Mouse (Mus musculus) lung, adult 2 months (tissue): ENCODE measurements around the gene Slc7a7. TPM values are rescaled to one million over a fixed set of nuclear protein-coding genes. Genes with fewer than 3 reads are reported as not detected.

ENCODE experiments used
- DNase-seq: peaks from one replicate; pipeline ENCODE4 v3.0.0; 2022
- H3K4me1 ChIP-seq: fragments of 200-500 bp; 2 replicates; pipeline ENCODE4 v1.6.1; 2011; ENCODE audit warnings: low read length; ENCODE audit not compliant: control insufficient read depth, insufficient read depth
- H3K4me3 ChIP-seq: fragments of 200-500 bp; replicated peaks from 2 replicates; pipeline ENCODE3; 2011; ENCODE audit warnings: low read depth, mild to moderate bottlenecking, control low read depth, low read length; ENCODE audit errors: extremely low read depth
- CTCF ChIP-seq: fragments of 200-500 bp; IDR thresholded peaks from 2 replicates; pipeline ENCODE4 v1.5.1; 2011; ENCODE audit warnings: mild to moderate bottlenecking, low read length, control low read depth; ENCODE audit not compliant: insufficient read depth
- POLR2A ChIP-seq: fragments of 200-500 bp; IDR thresholded peaks from 2 replicates; pipeline ENCODE4 v1.6.1; 2011; ENCODE audit warnings: low read depth, mild to moderate bottlenecking, control low read depth, low read length, borderline replicate concordance; ENCODE audit errors: extremely low read depth
- WGBS: fragments of 180-500 bp; shearing (Covaris S2); methylation state at CpG from one replicate; pipeline ENCODE4 v1.1.7; 2018; 5-methylcytosine and 5-hydroxymethylcytosine counted together
- polyA plus RNA-seq: library from polyadenylated mRNA; depleted of rRNA; stranded (reverse); fragments of >200 nt; gene quantifications from 2 replicates; pipeline ENCODE4 v1.2.3, GENCODE M21; 2012; rRNA removed

Slc7a7 gene
- polyA plus RNA-seq = 23.1 and 29.2 TPM in 2 replicates

DNA sequence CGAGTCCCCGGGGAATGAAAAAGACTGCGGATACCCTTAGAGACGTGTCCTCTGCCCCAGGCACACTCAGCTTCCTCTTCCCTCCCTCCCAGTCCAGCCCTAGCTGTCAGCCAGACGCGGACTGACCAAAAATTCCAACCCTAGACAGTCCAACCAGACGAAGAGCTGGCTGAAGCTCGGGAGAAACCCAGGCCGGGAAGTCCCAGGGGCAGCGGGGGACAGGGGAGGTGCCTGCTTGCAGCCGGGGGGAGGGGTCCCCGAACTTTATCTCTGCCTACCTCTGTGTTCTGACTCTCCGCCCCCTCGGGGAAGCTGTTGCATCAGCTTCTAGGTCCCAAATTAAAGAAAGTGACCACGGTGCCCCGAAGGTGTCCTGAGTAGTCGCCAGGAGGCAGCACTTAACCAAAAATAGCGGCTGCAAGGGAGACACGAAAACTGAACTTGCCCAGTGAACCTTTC lies at the start of gene Slc7a7:
Gene Slc7a7, minus strand, starts transcription at position 158 of the 459 bp plus-strand sequence.
- WGBS = 32% methylated on average over 19 of the region's 19 CpGs
- TF ChIP-seq POLR2A (no peak), CTCF (peak; percentile 43)
- DNase-seq = peak; percentile 39
- Histone ChIP-seq H3K4me1 (peaks cover 10% of the 10 kb centered on the region; the same call in 1 of the 2 replicates), H3K4me3 (no peak within 1 kb of the TSS)

DNA sequence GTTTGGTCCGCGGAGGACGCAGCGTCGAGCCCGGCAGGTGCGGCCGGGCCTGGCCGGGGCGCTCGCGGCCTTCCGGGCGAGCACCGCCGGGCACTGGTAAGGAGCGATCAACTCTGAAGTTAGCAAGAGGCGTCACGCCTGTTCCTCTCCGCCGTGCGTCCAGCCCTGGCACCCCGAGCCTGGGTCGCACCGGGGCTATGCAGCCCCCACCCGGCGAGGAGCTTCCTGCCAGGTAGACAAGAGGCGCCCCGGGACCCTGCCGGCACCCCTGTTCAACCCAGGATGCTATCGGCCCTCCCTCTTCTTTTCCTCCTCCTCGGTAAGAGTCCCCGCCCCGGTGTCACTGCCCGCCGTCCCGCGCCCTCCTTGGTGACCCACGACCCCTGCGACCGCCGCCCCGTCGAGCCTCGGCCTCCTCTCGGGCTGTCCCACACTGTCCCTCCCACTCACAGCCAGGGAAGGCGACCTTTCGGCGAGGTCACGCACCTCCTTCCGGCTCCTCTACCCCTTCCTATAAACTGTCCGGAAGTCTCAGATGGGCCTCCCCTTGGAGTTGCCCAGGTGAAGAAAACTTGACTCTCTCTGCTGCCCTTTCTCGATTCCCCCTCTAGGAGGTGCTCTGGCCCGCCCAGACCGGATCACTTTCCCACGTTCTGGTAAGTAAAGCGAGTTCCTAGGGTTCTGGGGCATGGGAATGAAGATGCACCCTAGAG lies 46.9 kb upstream of the Slc7a7 start:
- peak; percentile 78 for DNase-seq

DNA sequence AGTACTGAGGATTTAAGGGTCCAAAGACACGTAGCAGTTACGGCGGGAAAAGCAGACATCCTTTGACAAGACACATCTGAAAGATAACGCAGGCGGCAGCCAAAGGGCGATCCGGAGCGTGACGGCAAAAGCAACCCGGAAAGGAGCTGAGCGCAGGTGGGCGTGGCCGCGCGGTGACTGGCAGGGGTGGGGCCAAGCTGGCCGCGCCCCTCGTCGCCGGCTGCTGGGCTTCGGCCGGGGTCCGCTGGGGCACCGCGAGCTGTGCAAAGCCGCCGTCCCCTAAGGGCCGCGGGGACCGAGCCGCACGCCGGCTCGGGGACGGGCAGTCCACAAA lies 46.3 kb upstream of the Slc7a7 start, which contains the start of gene Lrp10:
Gene Lrp10, plus strand, starts transcription at position 179 of the 334 bp plus-strand sequence.
- Histone ChIP-seq H3K4me1 (peaks cover 4% of the 10 kb centered on the region), H3K4me3 (peak within 1 kb of the TSS; percentile 90)
- WGBS = under 1% methylated on average over 35 of the region's 35 CpGs
- peak; percentile 92 for DNase-seq
- no peak for TF ChIP-seq CTCF
- TF ChIP-seq POLR2A = peak; percentile 69; the same call in 1 of the 2 replicates

More for the DNA sequence above, 46.9 kb upstream of the Slc7a7 start:
- Histone ChIP-seq H3K4me1 (peaks cover 4% of the 10 kb centered on the region), H3K4me3 (peak overlapping the region; percentile 90)
- under 1% methylated on average over 53 of the region's 57 CpGs for WGBS
- peak; percentile 58; the same call in 1 of the 2 replicates for TF ChIP-seq POLR2A
- TF ChIP-seq CTCF = peak; percentile 59

DNA sequence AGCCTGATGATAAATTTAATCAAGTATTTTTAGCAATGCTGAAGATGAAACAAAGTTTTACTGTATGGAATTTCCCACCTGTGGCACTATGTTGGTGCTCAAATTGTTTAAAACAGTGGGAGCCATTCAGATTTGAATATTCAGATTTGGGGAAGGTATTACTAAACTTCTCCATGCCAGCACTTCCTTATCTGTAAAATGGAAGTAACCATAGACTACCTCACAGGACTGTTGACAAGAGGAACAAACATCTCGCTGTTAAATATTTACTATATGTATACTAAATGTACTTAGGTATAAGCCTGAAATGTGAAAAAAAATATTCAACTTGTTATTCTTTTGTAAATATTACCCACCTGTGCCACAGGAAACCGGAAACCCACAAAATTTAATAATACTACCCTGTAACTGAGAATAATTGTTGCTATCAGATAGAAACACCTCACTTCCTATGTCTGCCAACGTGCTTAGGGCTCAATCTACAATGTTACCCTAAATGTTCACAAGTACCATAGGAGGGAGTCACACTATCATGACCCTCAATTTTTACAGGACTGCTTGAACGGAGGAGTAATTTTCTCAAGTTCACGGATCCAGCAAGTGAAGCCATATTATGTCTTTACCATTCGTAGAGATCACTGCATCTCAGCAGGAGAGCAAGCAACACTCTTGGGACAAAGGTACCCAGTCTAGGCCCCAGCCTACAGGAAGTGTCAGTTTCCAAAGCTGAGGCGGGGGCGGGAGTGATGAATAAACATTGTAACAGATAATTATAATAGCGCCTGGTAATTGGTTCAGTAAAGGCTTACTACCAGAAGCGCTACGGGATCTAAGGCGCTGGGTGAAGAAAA lies 45.8 kb upstream of the Slc7a7 start:
- peaks cover 4% of the 10 kb centered on the region for H3K4me1 ChIP-seq
- no peak for DNase-seq
- WGBS = 8% methylated on average over 12 of the region's 12 CpGs
- TF ChIP-seq CTCF (no peak), POLR2A (no peak)
- peak overlapping the region; percentile 90 for H3K4me3 ChIP-seq

DNA sequence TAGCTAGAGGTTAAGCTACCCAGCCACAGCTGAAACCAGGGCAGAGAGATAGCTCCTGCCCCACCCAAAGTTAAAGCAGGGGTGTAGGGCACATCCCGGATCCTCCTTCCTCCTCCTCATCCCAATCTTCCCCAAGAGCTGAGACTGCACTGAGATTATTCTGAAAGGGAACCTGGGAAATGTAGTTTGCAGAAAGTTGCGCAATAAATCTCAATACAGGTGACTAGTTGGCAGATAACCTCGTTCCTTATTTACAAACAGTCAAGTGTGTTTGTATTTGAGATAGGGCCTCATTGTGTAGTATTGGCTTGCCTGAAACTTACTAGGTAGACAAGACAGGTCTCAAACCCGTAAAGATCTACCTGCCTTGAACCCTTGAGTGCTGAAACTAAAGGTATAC lies 44.6 kb upstream of the Slc7a7 start:
- DNase-seq = no peak
- TF ChIP-seq CTCF = no peak
- no peak for TF ChIP-seq POLR2A
- 63% methylated on average over 4 of the region's 4 CpGs for WGBS
- Histone ChIP-seq H3K4me1 (peaks cover 4% of the 10 kb centered on the region), H3K4me3 (no peak overlapping the region)

DNA sequence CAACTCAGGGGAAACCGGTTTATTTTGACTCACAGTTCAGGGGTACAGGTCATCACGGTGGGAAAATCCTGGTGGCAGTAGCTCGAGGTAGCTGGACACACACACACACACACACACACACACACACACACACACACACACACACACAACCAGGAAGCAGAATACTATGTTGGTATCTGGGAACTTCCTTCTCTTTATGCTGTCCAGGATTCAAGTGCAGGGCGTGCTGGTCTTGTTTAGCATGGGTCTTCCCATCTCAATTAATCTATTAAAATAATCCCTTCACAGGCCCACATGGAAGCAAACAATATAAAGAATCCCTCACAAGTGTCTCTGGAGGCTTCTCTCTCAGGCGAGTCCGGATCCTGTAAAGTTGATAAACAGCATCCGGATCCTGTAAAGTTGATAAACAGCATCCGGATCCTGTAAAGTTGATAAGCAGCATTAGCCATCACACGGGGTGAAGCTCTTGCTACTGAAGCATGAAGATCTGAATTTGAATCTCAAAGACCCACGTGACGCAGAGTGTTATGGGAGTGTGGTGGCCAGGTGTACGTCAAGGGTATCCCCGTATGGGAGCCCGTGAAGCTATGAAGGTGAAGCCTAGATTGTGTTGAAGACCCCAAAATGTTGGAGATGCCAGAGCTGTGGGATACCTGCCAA lies 40.5 kb upstream of the Slc7a7 start:
- DNase-seq = no peak
- 67% methylated on average over 14 of the region's 14 CpGs for WGBS
- no peak for TF ChIP-seq POLR2A
- TF ChIP-seq CTCF = no peak
- Histone ChIP-seq H3K4me1 (peaks cover 4% of the 10 kb centered on the region), H3K4me3 (no peak overlapping the region)

DNA sequence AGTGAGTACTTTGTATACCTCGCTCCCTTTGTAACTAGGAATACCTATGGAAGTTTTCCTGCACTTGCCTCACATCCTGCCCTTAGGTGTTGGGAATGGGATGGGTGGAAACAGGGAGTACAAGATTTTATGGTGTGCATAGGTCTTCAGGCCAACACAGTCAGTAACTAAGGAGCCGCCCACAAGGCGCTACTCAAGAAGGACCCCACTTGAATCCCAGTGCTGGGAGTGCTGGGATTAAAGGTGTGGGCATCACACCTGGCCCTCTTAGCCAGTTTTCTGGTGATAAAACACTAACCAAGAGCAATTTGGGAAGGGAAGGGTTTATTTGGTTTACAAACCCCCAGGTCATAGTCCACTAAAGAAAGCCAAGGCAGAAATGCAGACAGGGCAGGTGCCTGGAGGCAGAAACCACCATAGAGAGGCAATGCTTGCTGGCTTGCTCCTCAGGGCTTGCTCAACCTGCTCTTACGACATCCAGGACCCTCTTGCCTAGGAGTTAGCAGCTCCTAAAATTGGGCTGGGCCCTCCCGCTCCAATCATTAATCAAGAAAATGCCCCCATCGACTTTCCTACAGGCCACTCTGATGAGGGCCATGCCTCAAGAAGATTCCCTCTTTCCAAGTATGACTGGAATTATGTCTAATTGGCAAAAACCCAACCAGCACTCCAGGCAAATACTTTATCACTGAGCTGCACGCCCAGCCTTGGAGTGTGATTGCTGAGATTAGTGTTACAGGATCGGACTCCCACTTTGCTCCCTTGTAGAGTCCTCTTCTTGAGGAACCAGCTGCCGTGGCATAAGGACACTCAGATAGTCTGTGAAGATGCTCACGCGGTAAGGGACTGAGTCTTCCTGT lies 37.3 kb upstream of the Slc7a7 start:
- Histone ChIP-seq H3K4me1 (peaks cover 4% of the 10 kb centered on the region), H3K4me3 (no peak overlapping the region)
- TF ChIP-seq CTCF = no peak
- no peak for TF ChIP-seq POLR2A
- WGBS = 54% methylated on average over 11 of the region's 11 CpGs
- peak; percentile 55 for DNase-seq

DNA sequence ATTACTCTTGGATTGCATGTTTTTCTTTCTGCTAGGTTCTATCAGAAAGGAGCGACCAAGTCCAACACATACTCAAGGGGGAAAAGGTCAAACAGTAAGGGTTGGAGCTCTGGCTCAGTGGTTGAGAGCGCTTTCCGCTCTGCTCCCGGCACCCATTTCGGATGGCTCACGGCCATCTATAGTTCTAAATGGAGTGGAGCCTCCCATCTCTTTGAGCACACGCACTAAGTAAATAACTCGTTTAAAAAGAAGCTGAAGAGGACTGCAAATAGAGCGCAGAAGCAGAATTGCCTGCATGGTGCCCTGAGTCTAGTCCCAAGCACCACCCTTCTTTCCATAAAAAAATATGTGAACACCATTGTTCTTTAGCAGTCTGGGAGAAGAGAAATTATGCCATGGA lies 36.0 kb upstream of the Slc7a7 start:
- H3K4me1 ChIP-seq = peaks cover 4% of the 10 kb centered on the region
- WGBS = 71% methylated on average over 9 of the region's 9 CpGs
- TF ChIP-seq CTCF (no peak), POLR2A (no peak)
- no peak overlapping the region for H3K4me3 ChIP-seq
- no peak for DNase-seq
